Mouse (Mus musculus) lung, adult 2 months (tissue): ENCODE data around the gene Inava.

ENCODE experiments used
- CTCF ChIP-seq: fragments of 200-500 bp; IDR thresholded peaks from 2 replicates; pipeline ENCODE4 v1.5.1; 2011; ENCODE audit warnings: mild to moderate bottlenecking, low read length, control low read depth; ENCODE audit not compliant: insufficient read depth
- POLR2A ChIP-seq: fragments of 200-500 bp; IDR thresholded peaks from 2 replicates; pipeline ENCODE4 v1.6.1; 2011; ENCODE audit warnings: low read depth, mild to moderate bottlenecking, control low read depth, low read length, borderline replicate concordance; ENCODE audit errors: extremely low read depth

DNA sequence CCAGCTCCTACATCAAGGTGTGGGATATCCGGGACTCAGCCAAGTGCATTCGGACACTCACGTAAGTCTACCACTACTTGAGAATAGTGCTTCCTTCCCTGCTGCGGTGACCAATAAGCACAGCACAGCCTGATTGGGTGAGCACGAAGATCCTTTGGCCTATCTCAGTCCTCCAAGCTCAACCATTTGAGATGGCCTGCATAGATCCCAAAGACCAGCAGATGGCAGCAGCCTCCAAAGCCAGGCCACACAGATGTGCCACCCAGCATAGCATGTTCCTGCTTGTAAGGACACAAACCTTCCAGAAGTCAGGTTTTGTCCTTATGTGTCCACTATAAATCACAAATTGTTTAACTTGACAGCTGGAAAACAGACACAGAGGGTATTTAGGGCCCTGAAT lies 64.0 kb downstream of the Inava start:
- TF ChIP-seq POLR2A (no peak), CTCF (peak; percentile 98)
